Mouse (Mus musculus) stomach, embryonic 14.5 days (tissue): ENCODE measurements around the gene Atg2a. TPM values are rescaled to one million over a fixed set of nuclear protein-coding genes. Genes with fewer than 3 reads are reported as not detected.

ENCODE experiments used
- ATAC-seq: fragments of 200-750 bp; cut with Nextera tagmentation; 2 replicates; pipeline ENCODE4 v1.8.0; 2017; ENCODE audit warnings: low read depth, moderate TSS enrichment; ENCODE audit not compliant: insufficient number of reproducible peaks, insufficient read depth, low FRiP score
- H3K27ac ChIP-seq: fragments of 300-500 bp; sonication (generic); 2 replicates; pipeline ENCODE4 v1.5.1; 2014; ENCODE audit warnings: mild to moderate bottlenecking, low read length, moderate library complexity, mixed read lengths
- H3K27me3 ChIP-seq: fragments of 300-500 bp; sonication (generic); 2 replicates; pipeline ENCODE4 v1.6.1; 2014; ENCODE audit warnings: low read length, control low read depth, mixed read lengths; ENCODE audit not compliant: control insufficient read depth, insufficient read depth
- H3K36me3 ChIP-seq: fragments of 300-500 bp; sonication (generic); 2 replicates; pipeline ENCODE4 v1.6.1; 2014; ENCODE audit warnings: mild to moderate bottlenecking, control low read depth, low read length, moderate library complexity, mixed read lengths; ENCODE audit not compliant: control insufficient read depth, insufficient read depth
- H3K4me1 ChIP-seq: fragments of 300-500 bp; sonication (generic); 2 replicates; pipeline ENCODE4 v1.6.1; 2014; ENCODE audit warnings: low read length, control low read depth, mixed read lengths; ENCODE audit not compliant: control insufficient read depth, insufficient read depth
- H3K4me2 ChIP-seq: fragments of 300-500 bp; sonication (generic); replicated peaks from 2 replicates; pipeline ENCODE4 v1.6.1; 2014; ENCODE audit warnings: low read depth, low read length, control low read depth
- H3K4me3 ChIP-seq: fragments of 300-500 bp; sonication (generic); 2 replicates; pipeline ENCODE4 v1.5.1; 2014; ENCODE audit warnings: low read depth, low read length, control low read depth
- H3K9ac ChIP-seq: fragments of 300-500 bp; sonication (generic); replicated peaks from 2 replicates; pipeline ENCODE4 v1.6.1; 2014; ENCODE audit warnings: low read depth, mild to moderate bottlenecking, control low read depth, low read length, moderate library complexity, mixed read lengths
- H3K9me3 ChIP-seq: fragments of 300-500 bp; sonication (generic); 2 replicates; pipeline ENCODE4 v1.6.1; 2016; ENCODE audit warnings: low read depth, low read length, control low read depth; ENCODE audit not compliant: control insufficient read depth
- WGBS: fragments of 180-500 bp; shearing (Covaris S2); extraction: QIAGEN DNeasy Blood & Tissue Kit; methylation state at CpG from one replicate; pipeline ENCODE4 v1.1.7; 2014; 5-methylcytosine and 5-hydroxymethylcytosine counted together
- polyA plus RNA-seq: library from polyadenylated mRNA; unstranded; fragments of >200 nt; fragmentation: Nextera tagmentation; extraction: Ambion mirVana; gene quantifications from 2 replicates; pipeline ENCODE4 v1.2.1, GENCODE M21; 2014

Atg2a gene
- polyA plus RNA-seq, 1 experiment from 2014 or later = 10.4 TPM

GRCm38 (mm10) chr19:6260946-6261345 is 19.5 kb downstream of the Atg2a start:
- no peaks in the 10 kb centered on the region for H3K27me3 ChIP-seq
- no peak overlapping the region for H3K27ac ChIP-seq
- ATAC-seq = no peak
- no peak overlapping the region for H3K4me2 ChIP-seq
- H3K36me3 ChIP-seq = peaks cover 42% of the 10 kb centered on the region
- no peaks in the 10 kb centered on the region for H3K9me3 ChIP-seq
- WGBS = 83% methylated on average over 4 of the region's 4 CpGs
- H3K9ac ChIP-seq = no peak overlapping the region
- no peaks in the 10 kb centered on the region for H3K4me1 ChIP-seq
- H3K4me3 ChIP-seq = no peak overlapping the region

DNA sequence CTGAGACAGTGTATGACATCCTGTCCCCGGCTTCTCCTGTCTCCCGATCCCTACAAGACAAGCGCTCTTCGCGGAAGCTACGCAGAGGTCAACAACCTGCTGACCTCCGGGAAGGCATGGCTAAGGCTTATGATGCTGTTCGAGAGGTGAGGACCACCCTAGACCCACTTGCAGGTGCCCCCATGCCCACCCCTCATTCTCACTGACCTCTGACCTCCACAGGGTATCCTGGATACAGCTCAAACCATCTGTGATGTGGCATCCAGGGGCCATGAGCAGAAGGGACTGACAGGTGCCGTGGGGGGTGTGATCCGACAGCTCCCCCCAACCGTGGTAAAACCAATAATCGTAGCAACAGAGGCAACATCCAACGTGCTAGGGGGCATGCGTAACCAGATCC is 19.9 kb downstream of the Atg2a start:
- H3K9me3 ChIP-seq = no peaks in the 10 kb centered on the region
- no peaks in the 10 kb centered on the region for H3K27me3 ChIP-seq
- no peak for ATAC-seq
- WGBS = 92% methylated on average over 14 of the region's 14 CpGs
- peaks cover 39% of the 10 kb centered on the region for H3K36me3 ChIP-seq
- H3K4me3 ChIP-seq = no peak overlapping the region
- no peak overlapping the region for H3K27ac ChIP-seq
- no peak overlapping the region for H3K9ac ChIP-seq
- H3K4me1 ChIP-seq = no peaks in the 10 kb centered on the region
- no peak overlapping the region for H3K4me2 ChIP-seq

GRCm38 (mm10) chr19:6262222-6262621 is 20.8 kb downstream of the Atg2a start:
- H3K27ac ChIP-seq = peak overlapping the region; percentile 18; the same call in 1 of the 2 replicates
- WGBS = 62% methylated on average over 7 of the region's 7 CpGs
- ATAC-seq = no peak
- H3K36me3 ChIP-seq = peaks cover 30% of the 10 kb centered on the region
- H3K9me3 ChIP-seq = no peaks in the 10 kb centered on the region
- no peak overlapping the region for H3K4me3 ChIP-seq
- H3K4me2 ChIP-seq = no peak overlapping the region
- H3K4me1 ChIP-seq = no peaks in the 10 kb centered on the region
- H3K27me3 ChIP-seq = no peaks in the 10 kb centered on the region
- no peak overlapping the region for H3K9ac ChIP-seq

- Histone ChIP-seq H3K9ac (no peak overlapping the region), H3K4me1 (no peaks in the 10 kb centered on the region), H3K36me3 (peaks cover 23% of the 10 kb centered on the region), H3K4me2 (peak overlapping the region; percentile 32; the same call in 1 of the 2 replicates), H3K27me3 (no peaks in the 10 kb centered on the region), H3K9me3 (no peaks in the 10 kb centered on the region), H3K27ac (peak overlapping the region; percentile 66), H3K4me3 (peak overlapping the region; percentile 14; the same call in 1 of the 2 replicates)
- peak; percentile 77 for ATAC-seq
- WGBS = 68% methylated on average over 8 of the region's 8 CpGs
These were observed 21.5 kb downstream of the Atg2a start for GRCm38 (mm10) chr19:6262839-6263433.

- ATAC-seq = no peak
- Histone ChIP-seq H3K27ac (peak overlapping the region; percentile 66; the same call in 1 of the 2 replicates), H3K9ac (no peak overlapping the region; the same call in 1 of the 2 replicates), H3K4me3 (peak overlapping the region; percentile 14), H3K4me1 (0 out of 2 replicates have a peak, but pooled peaks cover 3% of the 10 kb centered on the region), H3K27me3 (no peaks in the 10 kb centered on the region), H3K36me3 (peaks cover 11% of the 10 kb centered on the region), H3K9me3 (no peaks in the 10 kb centered on the region), H3K4me2 (peak overlapping the region; percentile 32)
- WGBS = 63% methylated on average over 9 of the region's 9 CpGs
These were observed 22.7 kb downstream of the Atg2a start for GRCm38 (mm10) chr19:6264200-6264599.

DNA sequence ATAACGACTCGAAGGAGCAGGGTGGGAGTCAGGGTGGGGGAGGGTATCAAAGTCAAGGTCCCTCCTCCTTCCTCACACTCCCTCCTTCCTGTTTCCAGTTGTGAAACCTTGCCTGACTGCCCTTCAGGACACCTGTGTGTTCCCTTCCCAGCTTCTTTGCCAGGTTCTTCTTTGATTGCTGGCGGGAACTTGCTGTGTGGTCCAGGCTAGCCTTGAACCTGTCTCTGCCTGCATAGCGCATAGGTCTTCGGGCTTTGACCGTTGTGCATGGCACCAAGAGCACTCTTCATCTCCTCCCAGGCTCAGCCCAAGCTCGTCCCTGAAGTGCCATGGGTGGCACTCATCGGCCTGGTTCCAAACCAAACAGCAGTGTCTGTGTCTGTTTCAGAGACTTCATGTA is 23.5 kb downstream of the Atg2a start:
- Histone ChIP-seq H3K36me3 (peaks cover 9% of the 10 kb centered on the region; the same call in 1 of the 2 replicates), H3K27ac (no peak overlapping the region), H3K4me1 (0 out of 2 replicates have a peak, but pooled peaks cover 3% of the 10 kb centered on the region), H3K4me2 (no peak overlapping the region; the same call in 1 of the 2 replicates), H3K9me3 (no peaks in the 10 kb centered on the region), H3K9ac (no peak overlapping the region), H3K27me3 (no peaks in the 10 kb centered on the region), H3K4me3 (no peak overlapping the region)
- no peak for ATAC-seq
- WGBS = 80% methylated on average over 8 of the region's 8 CpGs

- H3K4me2 ChIP-seq = no peak overlapping the region
- ATAC-seq = no peak
- no peak overlapping the region for H3K4me3 ChIP-seq
- H3K36me3 ChIP-seq = peaks cover 8% of the 10 kb centered on the region; the same call in 1 of the 2 replicates
- no peak overlapping the region for H3K9ac ChIP-seq
- no peaks in the 10 kb centered on the region for H3K9me3 ChIP-seq
- 67% methylated on average over 6 of the region's 6 CpGs for WGBS
- H3K4me1 ChIP-seq = 0 out of 2 replicates have a peak, but pooled peaks cover 3% of the 10 kb centered on the region
- H3K27ac ChIP-seq = no peak overlapping the region
- H3K27me3 ChIP-seq = no peaks in the 10 kb centered on the region
These were observed 24.3 kb downstream of the Atg2a start for GRCm38 (mm10) chr19:6265727-6266182.

- H3K27ac ChIP-seq = no peak overlapping the region
- no peak overlapping the region for H3K4me3 ChIP-seq
- H3K9ac ChIP-seq = no peak overlapping the region
- no peaks in the 10 kb centered on the region for H3K9me3 ChIP-seq
- no peak overlapping the region for H3K4me2 ChIP-seq
- H3K36me3 ChIP-seq = no peaks in the 10 kb centered on the region; the same call in 1 of the 2 replicates
- no peaks in the 10 kb centered on the region for H3K27me3 ChIP-seq
- no peak for ATAC-seq
- H3K4me1 ChIP-seq = 0 out of 2 replicates have a peak, but pooled peaks cover 3% of the 10 kb centered on the region
- whole genome bisulfite sequencing = 59% methylated on average over 11 of the region's 11 CpGs
These were observed 26.1 kb downstream of the Atg2a start for GRCm38 (mm10) chr19:6267306-6268169.
